Mouse (Mus musculus) kidney, postnatal 14 days (tissue): ENCODE measurements around the gene Pnn.
"Not testable (repeated sequence)": the region's sequence is repeated elsewhere in the genome, so short reads cannot be mapped to it uniquely, and the experiment has no call there.

Source experiments
- DNase-seq: peaks from one replicate; pipeline ENCODE4 v3.0.0; 2022; ENCODE audit warnings: mixed read lengths

Gene Pnn

DNA sequence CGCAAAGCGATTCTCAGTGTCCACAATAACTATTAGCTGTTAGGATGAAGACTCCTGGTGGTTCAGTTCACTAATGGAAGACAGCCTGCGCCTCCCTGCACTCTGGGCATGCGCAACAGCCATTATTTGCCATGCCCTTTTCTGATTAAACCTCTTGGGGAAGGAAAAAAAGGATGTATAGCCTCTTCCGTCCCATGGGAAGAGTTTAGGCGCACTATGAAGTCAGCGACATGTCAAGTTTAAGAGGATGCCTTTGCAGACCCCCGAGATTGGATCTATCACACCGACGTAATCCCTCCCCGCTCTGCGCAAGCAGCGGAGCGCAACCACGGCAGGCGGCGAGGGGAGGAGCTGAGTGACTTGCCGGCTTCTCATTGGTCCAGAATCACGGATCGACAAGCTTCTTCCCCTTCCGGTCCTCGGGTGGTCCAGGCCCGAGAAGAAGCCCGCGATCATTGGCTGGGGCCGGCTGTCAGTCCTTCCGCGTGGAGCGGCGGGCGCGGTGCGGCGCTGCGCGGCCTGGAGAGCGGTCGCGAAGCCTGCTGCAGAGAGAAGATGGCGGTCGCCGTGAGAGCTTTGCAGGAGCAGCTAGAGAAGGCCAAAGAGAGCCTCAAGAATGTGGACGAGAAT is at the start of gene Pnn:
Gene Pnn, plus strand, starts transcription at position 437 of the 630 bp plus-strand sequence.
- DNase-seq: peak; percentile 98

DNA sequence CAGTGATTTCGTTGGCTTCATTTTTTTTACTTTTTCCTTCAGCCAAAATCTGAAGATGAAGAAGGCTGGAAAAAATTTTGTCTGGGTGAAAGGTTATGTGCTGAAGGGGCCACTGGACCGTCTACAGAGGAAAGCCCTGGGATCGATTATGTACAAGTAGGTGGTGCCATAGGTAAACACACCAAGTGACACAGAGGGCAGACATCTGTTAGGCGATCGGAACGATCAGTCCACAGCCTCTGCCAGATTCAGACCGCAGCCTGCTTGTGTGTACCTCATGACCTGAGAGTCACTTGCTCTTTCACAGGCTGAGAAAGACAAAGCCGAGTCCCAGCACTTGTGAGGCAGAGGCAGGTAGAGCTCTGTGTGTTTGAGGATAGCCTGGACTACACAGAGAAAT is 48.7 kb upstream of the Pnn start:
- DNase-seq: no peak

DNA sequence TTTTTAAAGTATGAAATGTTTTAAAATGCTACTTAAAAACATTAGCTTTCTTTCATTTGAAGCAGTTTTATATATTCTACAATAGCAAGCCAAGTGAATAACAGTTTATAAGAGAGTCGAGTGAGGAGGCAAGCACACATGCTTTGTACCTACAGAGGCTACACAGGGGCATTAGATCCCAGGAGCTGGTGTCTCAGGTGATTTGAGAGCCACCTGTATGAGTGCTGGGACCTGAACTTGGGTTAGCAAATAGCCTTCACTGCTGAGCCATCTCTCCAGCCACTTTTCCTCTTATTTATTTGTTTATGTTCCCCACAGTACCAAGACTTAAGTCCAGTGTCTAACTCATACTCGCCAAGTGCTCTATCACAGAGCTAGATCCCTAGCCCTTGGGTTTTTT is 46.8 kb upstream of the Pnn start:
- no peak for DNase-seq

DNA sequence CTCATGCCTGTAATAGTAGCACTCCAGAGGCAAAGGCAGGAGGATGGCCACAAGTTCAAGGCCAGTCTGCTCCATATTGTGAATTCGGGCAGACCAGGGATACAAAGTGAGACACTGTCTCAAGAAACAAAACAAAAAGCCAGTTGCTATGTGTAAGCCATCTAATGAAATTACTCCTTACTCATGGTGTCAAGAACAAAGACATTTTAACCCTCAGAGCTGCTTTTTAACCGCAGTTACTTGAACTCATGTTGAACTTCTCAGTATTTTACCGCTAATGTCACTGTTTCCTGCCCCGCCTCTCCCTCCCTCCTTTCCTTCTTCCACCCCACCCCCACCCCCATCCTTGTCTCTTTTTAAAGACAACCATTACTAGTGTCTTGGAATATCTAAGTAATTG is 45.4 kb upstream of the Pnn start:
- no peak for DNase-seq

DNA sequence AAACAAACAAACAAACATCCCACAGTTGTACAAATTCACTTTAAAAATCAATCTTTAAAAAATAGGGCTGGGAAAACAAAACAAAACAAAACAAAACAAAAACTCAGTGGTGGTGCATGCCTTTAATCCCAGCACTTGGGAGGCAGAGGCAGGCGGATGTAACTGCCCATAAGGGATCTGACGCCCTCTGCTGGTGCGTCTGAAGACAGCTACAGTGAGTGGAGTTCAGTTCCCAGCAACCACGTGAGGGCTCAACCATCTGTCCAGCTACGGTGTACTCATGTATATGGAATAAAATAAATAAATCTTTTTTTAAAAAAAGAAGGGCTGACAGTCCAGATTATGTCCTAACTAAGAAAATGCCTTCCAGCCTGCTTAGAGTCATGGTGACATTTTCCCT is 34.6 kb upstream of the Pnn start:
- DNase-seq: no peak

DNA sequence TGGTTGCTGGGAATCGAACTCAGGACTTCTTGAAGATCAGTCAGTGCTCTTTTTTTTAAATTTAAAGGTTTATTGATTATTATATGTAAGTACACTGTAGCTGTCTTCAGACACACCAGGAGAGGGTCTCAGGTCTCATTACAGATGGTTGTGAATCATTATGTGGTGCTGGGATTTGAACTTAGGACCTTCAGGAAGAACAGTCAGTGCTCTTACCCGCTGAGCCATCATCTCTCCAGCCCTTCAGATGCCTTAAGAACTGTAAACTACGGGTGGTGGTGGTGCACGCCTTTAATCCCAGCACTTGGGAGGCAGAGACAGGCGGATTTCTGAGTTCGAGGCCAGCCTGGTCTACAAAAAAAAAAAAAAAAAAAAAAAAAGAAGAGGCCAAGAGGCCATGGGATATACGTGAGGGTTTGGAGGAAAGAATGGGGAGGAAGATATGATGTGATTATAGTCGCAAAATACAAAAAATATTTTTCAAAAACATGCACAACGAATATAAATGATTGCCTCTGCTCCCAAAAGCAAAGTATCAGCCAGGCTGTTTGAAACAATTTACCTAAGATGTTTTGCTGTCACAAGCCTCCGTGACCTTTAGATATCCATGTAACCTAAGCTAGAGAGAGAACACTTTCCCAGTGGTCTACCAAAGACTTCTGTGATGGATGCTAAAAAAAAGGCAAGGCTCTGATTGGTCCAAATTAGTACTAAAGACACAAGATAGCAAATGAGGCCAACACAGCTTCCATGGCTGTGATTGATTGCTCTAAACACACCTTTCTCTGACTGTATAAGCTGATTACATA is 27.3 kb upstream of the Pnn start:
- DNase-seq: no peak

DNA sequence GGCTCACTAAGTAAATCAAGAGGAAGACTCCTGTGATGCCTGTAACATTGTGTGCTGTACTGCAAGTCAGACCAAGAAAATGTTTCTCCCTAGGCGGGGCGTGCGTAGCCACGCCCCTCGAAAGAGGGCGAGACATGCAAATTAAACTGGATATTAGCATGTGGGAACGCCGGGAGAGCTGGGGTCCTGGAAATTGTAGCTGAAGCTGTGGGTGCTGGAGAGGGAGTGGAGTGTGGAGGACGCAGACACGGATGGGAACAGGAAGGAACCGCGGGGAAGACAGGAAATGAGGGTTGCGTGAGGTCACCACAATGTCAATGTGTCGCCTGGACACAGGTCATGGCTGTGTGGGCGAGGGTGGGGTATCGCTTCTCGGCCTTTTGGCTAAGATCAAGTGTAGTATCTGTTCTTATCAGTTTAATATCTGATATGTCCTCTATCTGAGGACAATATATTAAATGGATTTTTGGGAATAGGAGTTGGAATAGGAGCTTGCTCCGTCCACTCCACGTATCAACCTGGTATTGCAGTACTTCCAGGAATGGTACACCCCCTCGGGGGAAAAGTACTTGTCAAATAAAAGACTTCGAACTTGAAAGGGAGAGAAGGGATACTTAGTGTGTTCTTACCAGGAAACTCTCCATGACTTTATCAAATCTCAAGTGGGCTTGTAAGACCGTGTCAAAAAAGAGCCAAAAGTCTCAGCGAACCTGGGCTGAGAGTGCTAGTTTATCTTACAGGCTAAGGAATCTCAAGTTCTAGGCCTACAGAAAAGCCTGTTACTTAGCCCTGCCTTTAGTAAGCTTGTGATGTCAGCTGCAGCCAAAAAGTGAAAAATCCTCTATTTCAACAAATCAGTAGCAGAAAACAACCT is 26.5 kb upstream of the Pnn start:
- peak; percentile 41 for DNase-seq

DNA sequence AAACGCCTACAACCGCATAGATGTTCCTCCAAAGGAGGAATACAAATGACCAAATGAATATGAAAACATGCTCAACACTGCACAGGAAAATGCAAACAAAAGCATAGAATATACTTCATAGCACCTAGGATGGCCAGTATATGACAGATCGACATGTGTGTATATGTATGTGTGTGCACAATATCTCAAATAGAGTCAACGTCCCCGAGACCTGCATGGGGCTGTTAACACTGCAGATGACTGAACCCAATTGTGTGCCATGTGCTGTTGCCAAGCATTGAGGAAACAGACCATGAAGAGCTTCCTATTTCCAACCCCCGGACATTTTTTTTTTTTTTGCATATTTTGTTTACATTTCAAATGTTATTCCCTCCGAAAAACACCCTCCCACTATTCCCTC is 25.8 kb upstream of the Pnn start:
- DNase-seq: no peak

DNA sequence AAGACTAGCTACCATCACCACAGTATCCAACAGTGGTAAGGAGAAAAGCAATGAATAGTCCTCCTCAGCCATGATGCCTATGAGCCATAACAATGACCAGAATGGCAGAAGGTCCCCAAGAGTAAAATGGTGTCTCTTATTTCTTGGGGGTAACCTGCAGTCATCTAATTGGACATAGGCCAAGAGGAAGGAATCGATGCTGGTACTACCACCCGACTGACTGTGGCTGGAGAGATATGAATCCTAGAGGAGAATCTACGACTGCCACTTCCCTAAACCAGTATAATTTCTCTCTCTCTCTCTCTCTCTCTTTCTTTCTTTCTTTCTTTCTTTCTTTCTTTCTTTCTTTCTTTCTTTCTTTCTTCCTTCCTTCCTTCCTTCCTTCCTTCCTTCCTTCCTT is 14.2 kb upstream of the Pnn start:
- DNase-seq: no peak

DNA sequence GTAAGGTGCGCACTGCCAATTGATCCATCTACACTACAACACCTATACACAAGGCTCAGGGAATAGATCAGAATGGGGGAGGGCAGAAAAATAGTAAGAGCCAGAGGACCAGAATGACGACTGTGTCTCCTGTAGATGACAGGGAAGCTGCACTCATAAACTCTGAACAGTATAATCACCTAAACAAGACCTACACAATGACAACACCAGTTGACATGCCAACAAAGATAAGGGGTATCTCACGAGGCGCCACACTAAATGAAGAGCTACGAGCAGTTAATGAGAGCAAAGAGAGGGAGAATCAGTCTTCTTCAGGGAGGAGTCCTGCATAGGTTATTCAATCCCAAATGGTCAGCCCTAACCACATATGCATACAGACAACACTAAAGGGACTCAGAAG is 13.5 kb upstream of the Pnn start:
- DNase-seq: no peak

DNA sequence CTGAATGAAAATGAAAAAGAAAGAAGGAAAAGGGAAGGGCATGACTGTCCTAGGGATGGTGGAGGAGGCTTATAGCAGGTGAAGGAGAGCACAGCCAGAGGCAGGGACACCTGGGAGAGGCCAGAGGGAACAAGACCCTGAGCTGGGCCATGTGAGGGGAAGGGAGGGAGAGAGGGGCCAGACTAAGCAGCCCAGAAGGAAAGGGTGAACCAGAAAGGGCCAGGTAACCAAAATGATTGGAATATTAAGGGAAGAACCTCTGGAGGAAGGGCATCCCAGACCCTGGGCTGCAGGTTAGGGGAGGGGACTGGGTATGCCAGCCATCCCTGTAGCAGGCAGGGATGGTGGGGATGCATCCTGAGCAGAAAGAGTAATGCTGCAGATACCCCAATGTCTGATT is 12.7 kb upstream of the Pnn start:
- DNase-seq: no peak

DNA sequence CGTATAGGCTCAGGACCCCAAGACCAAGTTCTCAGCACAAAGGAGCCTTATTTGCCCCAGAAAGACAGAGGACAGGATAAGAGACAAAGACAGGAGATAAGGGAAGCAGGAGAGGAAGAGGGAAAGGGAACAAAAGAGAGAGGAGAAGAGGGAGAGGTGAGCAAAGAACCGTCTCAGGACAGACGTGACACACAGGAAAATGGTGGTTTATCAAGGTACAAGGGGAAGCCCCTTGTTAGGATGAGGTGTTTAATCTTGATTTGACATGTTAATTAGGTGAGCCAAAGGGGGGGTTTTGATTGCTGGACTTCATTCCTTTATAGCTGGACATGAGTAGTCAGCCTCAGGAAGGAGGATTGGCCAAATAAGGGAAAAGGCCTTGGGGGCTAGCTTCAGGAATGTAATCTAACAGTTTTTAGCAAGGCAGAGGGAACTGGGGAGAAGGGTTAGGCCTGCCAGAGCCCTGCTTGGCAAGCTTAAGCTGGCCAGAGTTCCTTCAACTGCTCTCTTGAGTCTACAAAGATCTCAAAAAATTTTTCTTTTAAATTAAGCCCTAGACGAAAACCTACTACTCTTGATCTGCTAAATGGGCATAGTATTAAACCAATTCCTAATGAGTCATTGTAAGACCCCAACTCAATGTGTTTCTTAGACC is 11.4 kb upstream of the Pnn start:
- no peak for DNase-seq

DNA sequence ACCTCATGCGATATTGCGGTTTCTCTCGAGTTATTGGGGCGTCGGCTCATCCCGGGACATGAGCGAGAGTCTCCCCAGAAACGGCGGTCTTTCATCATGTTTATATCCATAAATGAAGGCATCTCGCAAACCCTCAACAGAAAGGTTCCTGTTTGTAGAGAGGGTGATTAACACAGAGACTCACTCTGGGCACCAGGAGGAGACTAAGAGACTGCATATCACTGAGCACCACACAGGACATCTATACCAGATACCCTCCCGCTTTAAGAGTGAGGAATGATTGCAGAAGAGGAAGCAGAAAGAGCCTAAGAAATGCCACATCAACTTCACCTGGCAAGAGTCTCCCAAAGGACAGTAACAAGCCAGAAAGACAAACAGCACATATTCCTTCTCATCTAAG is 10.5 kb upstream of the Pnn start:
- DNase-seq: no peak

DNA sequence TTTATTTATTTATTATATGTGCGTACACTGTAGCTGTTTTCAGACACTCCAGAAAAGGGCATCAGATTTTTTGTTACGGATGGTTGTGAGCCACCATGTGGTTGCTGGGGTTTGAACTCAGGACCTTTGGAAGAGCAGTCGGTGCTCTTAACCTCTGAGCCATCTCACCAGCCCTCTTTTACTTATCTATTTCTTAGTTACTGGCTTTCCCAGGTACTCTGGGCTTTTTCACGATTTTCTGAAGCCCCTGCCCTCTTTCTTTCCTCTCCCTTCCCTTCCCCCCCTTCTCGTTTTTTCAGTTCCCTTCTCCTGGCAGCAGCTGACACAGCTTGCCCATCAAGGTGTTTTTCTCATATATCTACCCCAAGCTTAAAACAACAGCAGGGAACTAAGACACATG is 8.4 kb upstream of the Pnn start:
- not testable (repeated sequence) for DNase-seq

DNA sequence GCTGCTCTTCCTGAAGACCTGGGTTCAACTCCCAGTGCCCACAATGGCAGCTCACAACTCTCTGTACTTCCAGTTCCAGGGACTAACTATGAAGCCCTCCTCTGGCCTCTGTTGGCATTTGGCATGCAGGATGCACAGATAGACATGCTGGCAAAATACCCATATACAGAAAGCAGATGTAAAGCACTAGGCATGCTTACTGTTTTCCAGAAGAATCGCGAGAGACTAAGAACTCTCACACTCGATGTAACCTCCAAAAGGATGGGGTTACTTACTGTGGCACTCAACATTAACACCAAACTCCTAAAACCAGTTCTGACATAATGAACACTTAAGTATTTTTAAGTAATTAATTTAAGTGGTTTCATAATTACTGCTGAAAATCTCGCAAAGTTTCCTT is 6.4 kb upstream of the Pnn start:
- no peak for DNase-seq

DNA sequence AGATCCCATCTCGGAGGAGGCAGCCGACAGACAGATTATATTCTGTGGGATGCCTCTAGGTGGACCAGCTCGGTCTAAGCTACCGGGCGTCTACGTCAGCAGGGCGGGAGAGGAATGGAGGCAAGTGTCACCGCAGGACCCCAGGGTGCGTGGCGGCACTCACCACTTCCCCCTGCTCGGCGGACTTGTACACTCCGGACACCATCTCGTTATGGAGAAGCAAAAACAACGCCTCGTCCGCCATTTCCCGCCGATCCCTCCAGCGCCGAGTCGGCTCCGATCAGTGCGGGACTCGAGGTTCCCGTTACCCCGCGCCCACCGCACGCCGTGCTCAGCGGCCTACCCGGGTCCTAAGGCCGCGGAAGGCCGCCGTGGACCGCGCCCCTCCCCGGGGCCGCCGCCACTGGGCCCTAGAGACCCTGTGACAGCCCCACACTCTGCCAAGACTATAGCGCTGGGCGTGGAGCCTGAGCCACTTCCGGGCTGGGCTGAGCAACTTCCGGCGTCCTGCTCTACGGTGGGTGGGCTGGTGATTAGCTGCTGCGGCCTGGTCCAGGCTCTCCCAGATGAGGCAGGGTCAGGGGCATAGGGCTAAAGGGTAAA is 5.6 kb upstream of the Pnn start, which contains the start of gene Trappc6b:
Gene Trappc6b, minus strand, starts transcription at position 480 of the 603 bp plus-strand sequence.
- peak; percentile 88 for DNase-seq

DNA sequence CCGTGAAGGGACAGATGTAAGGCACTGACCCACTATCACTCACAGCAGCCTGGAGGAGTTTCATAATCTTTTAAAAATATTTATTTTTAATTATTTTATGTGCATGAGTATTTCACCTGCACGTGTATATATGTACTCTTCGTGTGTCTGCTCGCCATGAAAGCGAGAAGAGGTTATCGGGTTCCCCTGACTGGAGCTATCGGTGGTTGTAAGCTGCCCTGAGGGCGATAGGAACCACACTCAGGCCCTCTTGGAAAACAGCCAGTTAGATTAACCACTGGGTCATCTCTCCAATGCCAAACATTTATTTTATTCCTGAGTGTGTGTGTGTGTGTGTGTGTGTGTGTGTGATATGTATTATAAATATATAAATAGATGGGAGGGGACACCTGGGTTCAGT is 1.8 kb upstream of the Pnn start:
- DNase-seq: no peak

DNA sequence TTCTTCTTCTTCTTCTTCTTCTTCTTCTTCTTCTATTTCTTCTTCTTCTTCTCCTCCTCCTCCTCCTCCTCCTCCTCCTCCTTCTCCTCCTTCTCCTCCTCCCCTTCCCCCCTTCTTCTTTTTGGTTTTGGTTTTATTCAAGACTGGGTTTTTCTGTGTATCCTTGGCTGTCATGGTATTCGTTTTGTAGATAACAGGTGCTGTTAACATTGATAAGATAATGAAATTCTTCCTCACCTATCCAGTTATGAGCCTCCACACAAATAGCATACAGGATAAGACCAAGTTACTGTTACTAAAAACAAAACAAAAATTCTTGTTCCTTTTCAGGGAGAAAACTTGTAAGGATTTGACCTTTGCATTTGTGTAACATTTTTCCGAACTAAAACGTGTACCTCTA is 908 bp upstream of the Pnn start:
- no peak for DNase-seq

DNA sequence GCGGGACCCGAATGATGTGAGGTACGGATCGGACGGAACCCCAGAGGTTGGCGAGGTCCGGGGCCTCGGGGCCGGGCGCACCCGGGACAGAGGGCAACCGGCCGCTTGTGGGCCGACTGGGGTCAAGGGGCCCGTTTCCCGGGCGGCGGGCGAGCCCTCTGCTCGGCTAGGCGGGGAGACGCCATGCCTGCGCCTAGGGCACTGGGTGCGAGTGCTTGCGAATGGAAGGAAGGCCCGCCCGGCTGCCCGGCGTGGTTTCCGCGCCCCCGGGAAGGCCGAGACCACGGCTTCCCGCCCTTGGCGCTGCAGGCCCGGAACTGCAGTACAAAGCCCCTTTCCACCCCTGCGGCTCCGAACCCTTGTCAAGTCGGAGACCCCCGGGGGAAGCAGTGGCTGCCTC is 411 bp downstream of the Pnn start:
- no peak for DNase-seq

DNA sequence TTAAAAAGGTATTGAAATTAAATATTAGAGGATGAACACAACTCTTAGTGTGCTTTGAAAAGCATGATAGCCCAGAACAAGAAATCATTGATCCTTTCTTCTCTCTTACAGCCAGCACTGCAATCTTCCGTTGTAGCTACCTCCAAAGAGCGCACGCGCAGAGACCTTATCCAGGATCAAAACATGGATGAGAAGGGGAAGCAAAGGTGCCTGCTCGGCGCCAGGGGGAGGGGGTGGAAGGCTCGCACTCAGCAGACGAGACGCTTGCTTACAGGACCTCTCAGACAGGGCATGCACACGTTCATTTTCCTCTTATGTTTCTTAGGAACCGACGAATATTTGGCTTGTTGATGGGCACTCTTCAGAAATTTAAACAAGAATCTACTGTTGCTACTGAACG is 2.1 kb downstream of the Pnn start:
- DNase-seq: no peak

DNA sequence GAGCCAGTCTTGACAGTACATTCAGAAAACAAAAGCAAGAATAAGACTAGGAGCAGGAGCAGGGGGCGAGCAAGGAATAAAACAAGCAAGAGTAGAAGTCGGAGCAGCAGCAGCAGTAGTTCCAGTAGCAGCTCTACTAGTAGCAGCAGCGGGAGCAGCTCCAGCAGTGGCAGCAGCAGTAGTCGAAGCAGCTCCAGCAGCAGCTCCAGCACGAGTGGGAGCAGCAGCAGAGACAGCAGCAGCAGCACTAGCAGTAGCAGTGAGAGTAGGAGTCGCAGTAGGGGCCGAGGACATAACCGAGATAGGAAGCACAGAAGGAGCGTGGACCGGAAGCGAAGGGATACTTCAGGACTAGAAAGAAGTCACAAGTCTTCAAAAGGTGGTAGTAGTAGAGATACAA is 5.6 kb downstream of the Pnn start:
- no peak for DNase-seq

DNA sequence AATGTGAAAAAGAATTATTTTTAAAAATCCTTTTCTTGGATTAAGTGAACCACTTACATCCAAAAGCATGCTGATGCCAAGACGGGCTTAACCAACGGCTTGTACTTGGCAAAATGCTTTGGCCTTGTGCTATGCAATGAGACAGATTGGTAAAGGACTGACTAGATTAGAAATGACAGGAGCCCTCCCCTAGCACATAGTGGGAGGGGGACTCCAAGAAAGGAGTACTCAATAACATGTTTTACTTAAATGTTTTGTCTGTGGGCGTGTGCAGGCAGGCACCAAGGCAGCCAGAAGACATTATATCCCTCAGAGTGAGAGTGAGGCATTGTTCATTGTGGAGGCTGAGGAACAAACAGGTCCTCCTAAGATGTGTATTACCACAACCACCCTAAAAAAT is 7.4 kb downstream of the Pnn start:
- DNase-seq: no peak

DNA sequence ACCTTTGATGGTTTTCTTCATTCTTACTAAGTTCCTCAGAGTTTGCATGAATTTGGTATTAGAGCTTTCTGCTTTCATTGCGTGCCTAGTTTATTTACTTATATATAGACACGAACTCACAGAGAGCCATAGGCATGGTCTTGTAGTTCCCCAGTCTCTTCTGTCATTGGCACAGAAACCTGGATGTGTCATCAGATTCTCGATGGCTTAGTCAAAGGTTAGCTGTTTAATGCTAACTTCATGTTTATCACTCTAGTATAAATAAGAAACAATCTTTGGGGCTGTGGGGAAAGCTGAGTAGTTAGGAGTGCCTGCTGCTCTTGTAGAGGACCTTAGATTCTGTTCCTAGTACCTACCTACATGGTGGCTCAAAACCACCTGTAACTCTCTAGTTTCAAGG is 10.3 kb downstream of the Pnn start:
- no peak for DNase-seq
